Mouse (Mus musculus) adrenal gland (tissue): ENCODE results near the gene Trdmt1.
"Not testable (repeated sequence)": the region's sequence is repeated elsewhere in the genome, so short reads cannot be mapped to it uniquely, and the experiment has no call there.

Experiments
- intact Hi-C: fragments of 180-260 bp; cut with DNase I; formaldehyde crosslinking; loops from one replicate; pipeline ENCODE4 v1.15.1; 2025
- long read RNA-seq, 2 experiments: library from polyadenylated mRNA; unstranded; transcript quantifications; one replicate each; pipeline ENCODE4 v2.0.0; 2020; ENCODE audit warnings: borderline replicate concordance in 1 of 2; ENCODE audit not compliant: insufficient replicate concordance in 1 of 2

Trdmt1 gene
- long read RNA-seq, experiment 1, partial matches to known transcripts = 0 of 1 reads
- long read RNA-seq, experiment 1, other reads (novel, unspliced or antisense) = 0 of 1 reads
- long read RNA-seq, experiment 2 = 0 reads

- intact Hi-C loops = loop anchor here (5.0 kb wide), 2 partner anchors 33 to 147 kb away; no protein-coding TSS in a partner anchor
Observed at GRCm38 (mm10) chr2:13544193-13544824, at the start of gene Trdmt1. Gene Trdmt1, minus strand, starts transcription at chr2:13544668.

GRCm38 (mm10) chr2:13593328-13593727 is 48.9 kb upstream of the Trdmt1 start:
- intact Hi-C loops = no loop called here

DNA sequence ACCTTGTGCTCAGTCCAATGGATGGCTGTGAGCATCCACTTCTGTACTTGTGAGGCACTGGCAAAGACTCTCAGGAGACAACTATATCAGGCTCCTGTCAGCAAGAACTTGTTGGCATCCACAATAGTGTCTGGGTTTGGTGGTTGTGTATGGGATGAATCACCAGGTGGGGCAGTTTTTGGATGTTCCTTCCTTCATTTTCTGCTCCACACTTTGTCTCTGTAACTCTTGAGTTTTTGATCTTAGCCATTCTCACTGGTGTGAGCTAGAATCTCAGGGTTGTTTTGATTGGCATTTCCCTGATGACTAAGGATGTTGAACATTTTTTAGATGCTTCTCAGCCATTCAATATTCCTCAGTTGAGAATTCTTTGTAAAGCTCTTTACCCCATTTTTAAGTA is 39.3 kb upstream of the Trdmt1 start:
- intact Hi-C loops = not testable (repeated sequence)

- intact Hi-C loops = no loop called here
Observed at GRCm38 (mm10) chr2:13582184-13582583, 37.7 kb upstream of the Trdmt1 start.

DNA sequence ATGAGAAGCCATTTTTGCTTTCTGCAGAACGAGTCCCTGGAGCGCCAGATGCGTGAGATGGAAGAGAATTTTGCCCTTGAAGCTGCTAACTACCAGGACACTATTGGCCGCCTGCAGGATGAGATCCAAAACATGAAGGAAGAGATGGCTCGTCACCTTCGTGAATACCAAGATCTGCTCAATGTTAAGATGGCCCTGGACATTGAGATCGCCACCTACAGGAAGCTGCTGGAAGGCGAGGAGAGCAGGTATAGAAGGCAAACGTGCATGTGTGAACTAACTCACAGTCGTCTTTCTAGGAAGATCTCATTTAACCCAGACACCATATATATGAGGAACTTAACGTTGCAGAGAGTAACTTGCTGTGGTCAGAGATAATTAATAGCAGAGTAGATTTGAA is 35.5 kb upstream of the Trdmt1 start:
- intact Hi-C loops = loop anchor here (5.0 kb wide), 2 partner anchors 38 to 53 kb away; partner anchors contain the start of gene Trdmt1

DNA sequence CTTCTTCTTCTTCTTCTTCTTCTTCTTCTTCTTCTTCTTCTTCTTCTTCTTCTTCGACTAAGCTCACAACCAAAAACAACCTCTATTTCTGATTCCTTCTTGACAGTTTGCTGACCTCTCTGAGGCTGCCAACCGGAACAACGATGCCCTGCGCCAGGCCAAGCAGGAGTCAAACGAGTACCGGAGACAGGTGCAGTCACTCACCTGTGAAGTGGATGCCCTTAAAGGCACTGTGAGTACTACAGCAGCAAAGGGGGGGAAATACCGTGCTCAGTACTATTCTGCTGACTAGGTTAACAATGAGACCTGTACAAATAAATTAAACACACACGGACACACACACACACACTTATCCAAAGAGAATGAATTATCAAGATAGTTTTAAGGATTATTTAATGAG is 34.8 kb upstream of the Trdmt1 start:
- intact Hi-C loops = loop anchor here (5.0 kb wide), 2 partner anchors 37 to 52 kb away; partner anchors contain the start of gene Trdmt1

- intact Hi-C loops = loop anchor here (5.0 kb wide), 2 partner anchors 36 to 51 kb away; partner anchors contain the start of gene Trdmt1
Observed at GRCm38 (mm10) chr2:13578473-13579152, 34.1 kb upstream of the Trdmt1 start.

GRCm38 (mm10) chr2:13577399-13577798 is 32.9 kb upstream of the Trdmt1 start:
- intact Hi-C loops = loop anchor here (5.0 kb wide), 2 partner anchors 35 to 50 kb away; partner anchors contain the start of gene Trdmt1

GRCm38 (mm10) chr2:13575926-13576325 is 31.5 kb upstream of the Trdmt1 start:
- intact Hi-C loops = loop anchor here (2.0 to 5.0 kb wide), 3 partner anchors 34 to 285 kb away; partner anchors contain the start of gene Trdmt1

DNA sequence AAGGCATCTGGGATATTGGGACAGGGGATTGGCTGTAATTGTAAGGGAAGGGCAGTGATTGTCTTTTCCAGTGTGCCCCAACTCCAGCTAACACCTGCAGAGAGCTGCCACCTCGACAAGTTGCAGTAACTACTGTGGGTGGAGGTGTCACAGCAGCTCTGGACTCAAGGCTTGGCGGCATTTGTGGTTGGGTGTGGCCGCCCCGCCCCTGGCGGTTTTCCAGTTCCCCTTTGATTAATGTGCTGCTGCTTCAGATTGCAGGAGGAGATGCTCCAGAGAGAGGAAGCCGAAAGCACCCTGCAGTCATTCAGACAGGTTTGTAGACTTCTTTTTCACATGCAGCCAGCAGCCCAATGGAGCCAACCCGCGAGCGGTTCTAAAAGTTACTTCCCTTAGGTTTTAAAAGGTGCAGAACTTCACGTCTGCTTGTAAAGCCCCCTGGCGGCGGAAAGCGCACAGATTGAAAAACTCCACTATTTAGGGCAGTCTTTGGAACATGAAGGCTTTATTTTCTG is 30.9 kb upstream of the Trdmt1 start:
- intact Hi-C loops = loop anchor here (2.0 to 5.0 kb wide), 3 partner anchors 33 to 285 kb away; partner anchors contain the start of gene Trdmt1

DNA sequence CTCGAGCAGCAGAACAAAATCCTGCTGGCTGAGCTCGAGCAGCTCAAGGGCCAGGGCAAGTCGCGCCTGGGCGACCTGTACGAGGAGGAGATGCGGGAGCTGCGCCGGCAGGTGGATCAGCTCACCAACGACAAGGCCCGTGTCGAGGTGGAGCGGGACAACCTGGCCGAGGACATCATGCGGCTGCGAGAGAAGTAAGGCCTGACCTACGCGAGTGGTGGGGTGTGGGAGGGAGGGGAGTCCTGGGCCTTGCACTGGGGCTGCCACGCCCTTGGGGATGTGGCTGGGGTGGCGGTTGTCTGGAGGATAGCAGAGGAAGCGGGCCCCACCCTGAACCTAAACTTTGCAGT is 30.3 kb upstream of the Trdmt1 start:
- intact Hi-C loops = loop anchor here (2.0 to 5.0 kb wide), 3 partner anchors 32 to 284 kb away; partner anchors contain the start of gene Trdmt1

DNA sequence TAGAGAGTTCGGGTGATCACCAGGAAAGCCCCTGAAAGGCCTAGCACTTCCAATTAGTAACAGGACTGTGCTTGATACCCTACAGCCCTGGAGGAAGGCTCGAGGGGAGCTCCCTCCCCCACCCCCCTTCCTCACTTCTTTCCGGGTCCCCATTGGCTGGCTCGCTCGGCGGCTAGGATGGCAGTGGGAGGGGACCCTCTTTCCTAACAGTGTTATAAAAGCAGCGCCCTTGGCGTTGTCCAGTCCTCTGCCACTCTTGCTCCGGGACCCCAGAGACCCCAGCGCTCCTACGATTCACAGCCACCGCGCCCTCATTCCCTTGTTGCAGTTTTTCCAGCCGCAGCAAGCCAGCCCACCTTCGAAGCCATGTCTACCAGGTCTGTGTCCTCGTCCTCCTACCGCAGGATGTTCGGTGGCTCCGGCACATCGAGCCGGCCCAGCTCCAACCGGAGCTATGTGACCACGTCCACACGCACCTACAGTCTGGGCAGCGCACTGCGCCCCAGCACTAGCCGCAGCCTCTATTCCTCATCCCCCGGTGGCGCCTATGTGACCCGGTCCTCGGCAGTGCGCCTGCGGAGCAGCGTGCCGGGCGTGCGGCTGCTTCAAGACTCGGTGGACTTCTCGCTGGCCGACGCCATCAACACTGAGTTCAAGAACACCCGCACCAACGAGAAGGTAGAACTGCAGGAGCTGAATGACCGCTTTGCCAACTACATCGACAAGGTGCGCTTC is 29.8 kb upstream of the Trdmt1 start:
- intact Hi-C loops = loop anchor here (2.0 kb wide), 1 partner anchor 283 kb away; no protein-coding TSS in a partner anchor

DNA sequence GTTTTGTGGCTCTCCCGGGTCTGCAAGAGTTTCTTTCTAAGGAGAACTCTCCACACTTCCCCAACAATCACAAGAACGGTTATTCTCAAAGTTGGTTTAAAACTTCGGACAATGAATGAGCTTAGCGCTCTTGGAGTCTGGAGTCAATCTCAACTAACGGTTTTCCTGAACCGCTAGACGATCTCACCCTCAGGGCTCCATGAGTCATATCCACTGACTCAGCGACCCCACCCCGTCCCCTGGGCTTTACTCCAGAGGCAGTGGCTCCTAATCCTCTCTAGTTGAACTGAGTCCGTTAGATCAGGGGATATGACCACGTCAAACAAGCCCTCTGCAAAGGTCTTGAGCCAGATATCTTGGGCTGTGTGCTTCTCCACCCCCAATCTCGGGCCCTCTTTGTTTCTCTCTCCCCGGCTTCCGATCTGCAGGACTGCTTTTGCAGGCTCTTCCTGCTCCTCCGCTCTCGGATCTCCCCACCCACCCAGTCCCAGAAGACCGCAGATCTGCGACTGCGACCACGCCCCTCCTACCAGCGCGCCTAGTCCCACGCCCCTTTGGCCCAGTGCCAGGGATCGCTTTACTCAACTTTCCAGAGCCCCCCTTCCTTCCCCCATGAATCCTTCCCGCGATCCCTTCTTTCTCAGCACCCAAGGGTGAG is 29.1 kb upstream of the Trdmt1 start, which contains the start of gene Vim:
Gene Vim (plus strand): TSS at position 520 of the 658 bp plus-strand sequence.
- intact Hi-C loops = loop anchor here (2.0 kb wide), 1 partner anchor 283 kb away; no protein-coding TSS in a partner anchor

DNA sequence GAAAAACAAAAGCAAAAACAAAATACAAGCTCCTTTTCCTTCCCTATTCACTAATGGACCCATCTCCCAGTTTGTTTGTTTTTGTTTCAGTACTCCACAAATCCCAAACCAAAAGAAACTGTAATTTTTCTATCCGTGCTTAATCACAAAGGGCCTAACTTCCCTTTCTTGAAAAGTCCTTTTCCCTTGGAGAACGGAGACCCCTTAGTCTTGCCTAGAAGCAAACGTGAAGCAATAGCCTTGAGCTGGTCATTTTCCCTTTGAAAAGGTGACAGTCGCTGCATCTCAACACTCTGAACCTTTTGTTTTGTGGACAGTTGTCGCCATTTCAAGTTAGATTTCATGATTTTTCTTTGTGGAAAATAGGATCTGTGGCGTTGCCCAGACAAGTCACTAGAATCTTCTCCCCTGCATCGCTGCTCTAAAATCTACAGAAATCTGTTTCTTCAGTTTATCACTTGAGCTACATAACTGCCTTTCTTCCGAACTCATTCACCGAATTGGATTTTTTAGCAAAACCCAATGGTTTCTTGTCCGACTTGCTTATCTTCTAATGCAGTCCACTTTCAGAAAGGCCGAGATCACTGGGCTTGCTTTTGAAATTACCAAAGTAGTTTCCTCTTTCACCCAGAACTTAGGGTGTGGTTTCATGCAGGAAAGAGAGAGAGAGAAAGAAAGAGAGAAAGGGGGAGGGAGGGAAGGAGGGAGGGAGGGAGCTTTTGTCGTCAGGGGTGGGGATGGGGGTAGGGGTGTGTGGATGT is 28.4 kb upstream of the Trdmt1 start:
- intact Hi-C loops = no loop called here

- intact Hi-C loops = no loop called here
Observed at GRCm38 (mm10) chr2:13572101-13572553, 27.7 kb upstream of the Trdmt1 start.

GRCm38 (mm10) chr2:13570122-13570521 is 25.7 kb upstream of the Trdmt1 start:
- intact Hi-C loops = no loop called here

GRCm38 (mm10) chr2:13560396-13560795 is 15.9 kb upstream of the Trdmt1 start:
- intact Hi-C loops = no loop called here

GRCm38 (mm10) chr2:13559729-13560128 is 15.3 kb upstream of the Trdmt1 start:
- intact Hi-C loops = no loop called here

- intact Hi-C loops = no loop called here
Observed at GRCm38 (mm10) chr2:13559303-13559702, 14.8 kb upstream of the Trdmt1 start.
